Mouse (Mus musculus) megakaryocyte, adult 5-6 weeks (primary cell): ENCODE data around the gene Dpep3. TPM values are rescaled to one million over a fixed set of nuclear protein-coding genes. Genes with fewer than 3 reads are reported as not detected.
A peak's percentile ranks its signal among the peaks of the same experiment; 100 is the strongest.
"Not testable (repeated sequence)": the region's sequence is repeated elsewhere in the genome, so short reads cannot be mapped to it uniquely, and the experiment has no call there.

Experiments
- ATAC-seq: 2 replicates; pipeline ENCODE4 v1.8.0; 2016; ENCODE audit warnings: mild to moderate bottlenecking, inconsistent platforms; ENCODE audit not compliant: poor library complexity, severe bottlenecking
- total RNA-seq, 2 experiments: library from RNA; stranded (forward) in 1 of 2; stranded (reverse) in 1 of 2; fragments of 153-499, 151-499 nt in 1 of 2; fragments of 221-1000, 200-1000 nt in 1 of 2; gene quantifications; 2 replicates each; pipeline versions ENCODE4 v1.2.3 to v1.2.4; 2015 to 2017

The Dpep3 gene
- total RNA-seq (2015) (not detected in 2 replicates), total RNA-seq (2017) (not detected in 2 replicates)

DNA sequence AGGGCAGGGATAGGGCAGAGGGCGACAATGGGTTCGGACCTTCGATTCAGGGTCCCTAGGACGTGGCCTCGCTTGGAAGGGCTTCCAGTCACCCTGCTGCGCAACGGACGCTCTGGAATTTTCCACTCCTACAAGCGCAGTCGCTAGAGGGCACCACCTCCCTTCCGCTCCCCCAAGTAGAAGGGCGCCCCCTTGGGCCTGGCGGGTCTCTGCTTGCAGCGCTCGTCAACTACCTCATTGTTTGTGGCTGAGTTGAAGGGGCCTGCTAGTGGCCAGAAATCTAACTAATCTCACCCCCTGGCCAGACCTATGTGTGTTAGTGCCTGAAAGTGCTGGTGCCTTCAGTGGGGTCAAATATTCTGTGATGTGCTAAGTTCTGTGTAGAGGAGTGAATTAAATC is at the start of gene Dpep3:
Gene Dpep3, minus strand, starts transcription at position 105 of the 400 bp plus-strand sequence.
- no peak for ATAC-seq

DNA sequence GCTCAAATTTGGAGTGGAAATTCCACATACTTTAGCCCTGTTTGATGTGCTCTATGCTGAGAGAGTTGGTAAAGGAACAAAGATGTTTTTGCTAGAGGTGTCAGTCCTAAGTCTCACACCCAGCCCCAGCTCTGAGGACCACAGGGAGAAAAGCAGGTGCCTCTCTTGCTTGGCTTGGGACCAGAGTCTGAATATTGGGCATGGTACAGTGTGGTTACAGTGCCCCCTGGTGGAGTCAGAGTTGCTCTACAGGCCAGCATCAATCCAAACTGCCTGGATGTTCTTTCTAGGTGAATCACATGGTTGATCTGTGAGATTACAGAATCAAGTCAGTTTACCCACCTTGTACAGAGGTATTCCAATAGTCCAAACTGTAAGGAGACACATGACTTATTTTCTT is 43.3 kb upstream of the Dpep3 start:
- peak; percentile 95 for ATAC-seq

DNA sequence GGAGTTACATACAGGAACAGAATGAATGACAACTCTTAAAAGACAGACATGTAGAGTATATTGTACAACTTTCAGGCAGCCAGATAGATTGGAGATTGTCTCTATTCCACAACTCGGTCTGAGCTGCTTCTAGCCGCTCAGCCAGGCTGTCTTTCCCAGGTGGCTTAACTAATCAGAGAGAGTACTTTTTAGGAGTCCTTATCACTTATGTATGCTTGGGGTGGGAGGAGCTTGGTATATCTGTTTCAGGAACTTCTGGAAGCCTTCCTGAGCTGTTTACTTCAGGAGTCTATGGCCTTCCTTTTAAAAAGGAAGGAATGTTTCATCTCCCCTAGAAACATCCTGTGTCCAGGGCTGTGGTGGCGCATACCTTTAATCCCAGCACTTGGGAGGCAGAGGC is 38.8 kb upstream of the Dpep3 start:
- no peak for ATAC-seq

DNA sequence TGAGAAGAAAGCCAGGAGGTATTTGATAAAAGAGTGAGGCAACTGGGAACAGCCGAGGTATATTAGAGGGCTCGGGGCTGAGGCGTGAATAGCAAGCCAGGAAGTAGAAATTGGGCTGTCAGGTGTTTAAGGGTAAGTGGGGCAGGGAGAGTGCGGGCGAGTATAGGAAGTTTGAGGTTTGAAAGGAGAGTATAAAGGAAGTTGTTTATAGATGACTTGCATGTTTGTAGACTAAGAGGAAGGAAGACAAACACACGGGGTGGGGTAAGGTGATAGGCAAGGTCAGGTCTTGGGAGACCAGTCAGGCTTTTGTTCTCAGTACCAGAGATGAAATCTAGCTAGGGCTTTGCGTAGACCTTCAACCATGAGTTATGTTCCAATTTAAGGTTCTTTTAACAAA is 37.9 kb upstream of the Dpep3 start:
- peak; percentile 99 for ATAC-seq

DNA sequence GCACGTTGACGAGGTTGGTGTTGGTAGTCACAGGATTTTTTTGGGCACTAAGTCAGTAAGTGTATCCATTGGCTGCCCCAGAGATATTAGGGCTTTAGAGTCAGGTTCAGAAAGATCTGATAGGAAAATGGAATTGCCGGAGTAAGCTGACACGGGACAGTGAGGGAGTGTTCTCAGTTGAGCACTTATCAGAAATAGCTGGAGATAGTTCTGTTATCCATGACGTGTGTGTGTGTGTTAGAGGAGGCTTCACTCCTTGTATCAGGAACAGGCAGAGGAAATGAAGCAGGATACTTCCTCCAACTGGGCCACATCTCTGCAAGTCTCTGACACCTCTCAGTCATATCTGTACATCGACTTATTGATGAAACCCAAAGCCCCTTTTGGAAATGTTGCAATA is 37.1 kb upstream of the Dpep3 start:
- no peak for ATAC-seq

DNA sequence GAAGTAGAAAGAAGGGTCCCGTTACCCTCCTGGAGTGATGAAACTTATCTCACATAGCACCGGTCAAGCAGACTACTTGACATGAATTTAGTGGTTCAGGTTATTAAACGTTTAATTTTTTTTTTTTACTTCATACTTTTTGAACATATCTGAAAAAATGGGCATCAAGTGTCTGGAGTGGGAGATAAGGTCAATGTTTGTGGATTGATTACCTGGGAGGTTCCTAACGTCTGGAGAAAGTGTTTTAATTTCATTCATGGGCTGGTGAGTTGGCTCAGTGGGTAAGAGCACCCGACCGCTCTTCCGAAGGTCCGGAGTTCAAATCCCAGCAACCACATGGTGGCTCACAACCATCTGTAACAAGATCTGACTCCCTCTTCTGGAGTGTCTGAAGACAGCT is 33.0 kb upstream of the Dpep3 start:
- not testable (repeated sequence) for ATAC-seq

DNA sequence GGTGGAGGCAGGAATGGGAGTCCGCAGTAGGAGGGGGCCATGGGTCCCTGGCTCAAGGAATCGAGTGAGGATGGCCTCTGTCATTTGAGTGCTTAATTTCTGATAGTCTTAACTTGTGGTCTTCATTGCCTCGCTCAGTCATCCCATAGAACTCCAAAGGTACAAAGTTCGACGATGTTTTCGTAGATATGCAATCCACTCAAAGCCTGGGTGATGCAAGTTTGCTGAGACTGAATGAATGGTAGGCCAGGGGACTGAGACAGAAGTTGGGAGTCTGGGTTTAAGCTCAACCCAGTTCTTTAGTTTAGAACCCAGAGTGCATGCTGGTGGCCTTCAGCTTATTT is 32.4 kb upstream of the Dpep3 start, which contains the start of gene Ddx28:
Gene Ddx28, minus strand, starts transcription at position 240 of the 344 bp plus-strand sequence.
- no peak for ATAC-seq

DNA sequence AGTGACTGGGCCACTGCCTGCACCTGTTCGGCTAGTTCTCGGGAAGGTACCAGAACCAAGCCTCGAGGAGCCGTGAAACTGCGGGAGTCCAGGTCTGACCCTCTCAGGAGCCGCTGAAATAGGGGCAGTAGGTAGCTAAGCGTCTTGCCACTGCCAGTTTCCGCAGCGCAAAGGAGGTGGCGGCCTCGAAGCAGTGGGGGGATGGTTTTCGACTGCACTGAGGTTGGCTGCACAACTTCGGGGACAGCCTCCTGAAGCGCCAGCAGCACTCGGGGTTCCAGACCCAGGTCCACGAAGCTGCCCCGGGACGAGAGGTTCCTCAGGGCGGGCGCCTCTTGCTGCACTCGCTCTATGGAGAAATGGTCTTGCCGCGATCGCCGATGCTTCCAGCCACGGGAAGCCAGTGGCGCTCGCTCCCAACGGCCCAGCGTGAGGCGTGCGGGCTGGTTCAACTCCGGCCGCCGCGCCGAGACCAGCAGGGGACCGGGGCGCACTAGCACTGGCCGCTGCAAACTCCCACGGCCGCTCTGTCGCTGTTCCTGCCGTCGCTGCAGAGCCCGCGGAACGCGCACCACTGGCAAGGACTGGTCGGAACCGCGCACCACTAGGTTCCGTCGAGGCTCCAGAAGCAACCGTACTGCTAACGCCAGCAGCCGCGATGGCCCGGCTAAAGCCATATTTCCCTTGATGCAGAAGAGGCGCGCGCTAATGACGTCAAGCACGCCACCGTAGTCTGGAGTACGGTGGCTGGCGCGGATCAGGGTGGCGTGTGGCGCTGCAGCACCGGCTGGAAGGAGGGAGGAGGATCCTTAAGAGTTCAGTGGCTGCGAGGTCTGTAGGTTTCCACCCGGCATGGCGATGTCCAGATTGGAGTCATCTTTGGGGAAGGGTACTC is 31.8 kb upstream of the Dpep3 start:
- ATAC-seq: peak; percentile 93

DNA sequence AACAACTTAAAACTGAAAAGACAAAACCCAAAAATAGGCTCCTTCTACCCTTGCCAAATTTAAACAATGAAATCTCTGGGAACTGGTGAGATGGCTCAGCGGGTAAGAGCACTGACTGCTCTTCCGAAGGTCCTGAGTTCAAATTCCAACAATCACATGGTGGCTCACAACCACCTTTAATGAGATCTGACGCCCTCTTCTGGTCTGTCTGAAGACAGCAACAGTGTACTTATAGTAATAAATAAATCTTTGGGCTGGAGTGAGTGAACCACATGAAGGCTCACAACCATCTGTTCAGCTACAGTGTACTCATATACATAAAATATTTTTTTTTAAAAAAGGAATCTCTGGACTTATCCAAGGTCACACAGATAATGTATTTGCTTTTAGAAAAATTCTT is 28.7 kb upstream of the Dpep3 start:
- ATAC-seq: not testable (repeated sequence)

DNA sequence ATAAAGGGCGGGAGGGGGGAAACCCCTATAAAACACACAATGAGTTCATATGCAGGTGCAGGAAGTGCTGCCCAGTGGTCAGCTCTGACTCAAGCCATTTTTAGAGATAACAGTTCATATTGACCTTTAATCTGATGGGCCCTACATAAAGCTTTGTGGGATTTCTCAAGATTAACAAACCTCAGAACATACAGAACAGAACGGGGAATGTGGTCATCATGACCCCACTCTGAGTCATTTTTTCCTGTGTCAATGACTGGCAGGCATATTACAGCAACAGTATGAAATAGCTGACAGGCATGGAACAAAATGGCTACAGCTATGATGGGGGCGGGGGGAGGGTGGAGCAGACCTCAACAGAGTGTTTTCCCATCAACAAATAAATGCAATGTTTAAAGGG is 27.9 kb upstream of the Dpep3 start:
- peak; percentile 47 for ATAC-seq

DNA sequence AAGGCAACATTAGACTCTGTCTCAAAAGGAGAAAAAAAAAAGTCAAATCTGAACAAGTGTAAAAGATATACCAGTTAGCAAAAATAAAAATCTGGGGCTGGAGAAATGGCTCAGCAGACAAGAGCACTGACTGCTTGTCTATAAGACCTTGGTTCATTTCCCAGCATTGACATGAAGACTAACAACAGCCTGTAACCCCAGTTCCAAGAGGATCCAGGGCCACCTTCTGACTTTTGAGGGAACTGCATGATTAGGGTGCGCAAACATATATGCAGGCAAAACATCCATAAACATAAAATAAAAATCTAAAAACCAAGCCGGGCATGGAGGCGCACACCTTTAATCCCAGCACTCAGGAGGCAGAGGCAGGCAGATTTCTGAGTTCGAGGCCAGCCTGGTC is 27.2 kb upstream of the Dpep3 start:
- no peak for ATAC-seq

DNA sequence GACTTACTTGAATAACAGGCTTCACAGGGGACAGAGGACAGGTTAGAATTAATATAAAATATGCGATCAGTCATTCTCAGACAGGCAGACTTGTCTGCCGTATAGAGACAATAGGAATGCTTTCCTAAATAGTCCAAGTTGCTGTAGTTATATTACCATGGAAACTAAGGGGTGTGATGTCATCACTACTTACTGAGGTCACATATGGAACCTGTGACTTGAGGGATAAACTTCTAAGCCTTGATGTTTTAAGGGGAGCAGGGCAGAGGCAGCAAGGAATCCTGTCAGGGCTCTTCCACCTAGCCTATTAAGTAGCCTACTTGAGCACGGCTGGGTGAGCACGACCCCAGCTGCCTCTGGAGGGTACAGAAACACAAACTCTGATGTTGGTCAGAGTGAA is 26.6 kb upstream of the Dpep3 start, which contains the start of gene Dpep2nb:
Gene Dpep2nb, minus strand, starts transcription at position 101 of the 400 bp plus-strand sequence.
- no peak for ATAC-seq

DNA sequence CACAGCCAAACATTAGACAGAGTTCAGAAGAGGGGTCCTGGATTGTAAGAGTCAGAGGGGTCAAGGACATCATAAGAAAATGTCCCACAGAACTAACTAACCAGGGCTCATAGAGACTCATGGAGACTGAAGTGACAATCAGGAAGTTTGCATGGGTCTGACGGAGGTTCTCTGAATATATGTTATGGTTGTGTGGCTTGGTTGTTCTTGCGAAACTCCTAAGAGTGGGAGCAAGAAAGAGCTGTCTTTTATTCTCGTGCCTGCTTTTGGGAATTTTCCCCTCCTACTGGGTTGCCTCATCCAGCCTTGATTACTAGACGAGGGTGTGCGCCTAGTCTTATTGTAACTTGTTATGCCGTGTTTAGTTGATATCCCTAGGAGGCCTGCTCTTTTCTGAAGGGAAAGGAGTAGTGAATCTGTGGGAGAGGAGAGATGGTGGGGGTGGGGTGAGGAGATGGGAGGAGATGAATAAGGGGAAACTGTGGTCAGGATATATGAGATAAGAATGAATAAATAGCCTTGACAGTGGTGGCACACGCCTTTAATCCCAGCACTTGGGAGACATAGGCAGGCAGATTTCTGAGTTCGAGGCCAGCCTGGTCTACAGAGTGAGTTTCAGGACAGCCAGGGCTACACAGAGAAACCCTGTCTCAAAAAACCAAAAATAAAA is 25.4 kb upstream of the Dpep3 start:
- ATAC-seq: peak; percentile 65

DNA sequence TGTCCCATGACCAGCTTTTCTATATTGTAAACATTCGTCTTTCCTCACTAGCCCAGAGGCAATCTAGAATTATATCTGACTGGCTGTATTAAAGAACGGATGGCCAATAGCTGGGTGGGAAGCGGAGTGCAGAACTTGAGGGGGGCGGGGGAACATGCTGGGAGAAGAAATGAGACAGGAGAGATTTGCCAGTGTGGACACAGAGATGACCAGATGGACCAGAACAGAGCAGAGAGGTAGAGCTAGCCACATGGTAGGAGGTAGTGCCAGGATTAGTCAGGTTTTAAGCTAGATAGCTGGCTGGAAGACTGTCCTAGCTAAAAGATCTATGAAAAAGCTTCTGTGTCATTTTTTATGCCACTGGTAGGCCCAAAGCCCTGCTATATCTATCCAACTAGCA is 22.7 kb upstream of the Dpep3 start:
- ATAC-seq: no peak

DNA sequence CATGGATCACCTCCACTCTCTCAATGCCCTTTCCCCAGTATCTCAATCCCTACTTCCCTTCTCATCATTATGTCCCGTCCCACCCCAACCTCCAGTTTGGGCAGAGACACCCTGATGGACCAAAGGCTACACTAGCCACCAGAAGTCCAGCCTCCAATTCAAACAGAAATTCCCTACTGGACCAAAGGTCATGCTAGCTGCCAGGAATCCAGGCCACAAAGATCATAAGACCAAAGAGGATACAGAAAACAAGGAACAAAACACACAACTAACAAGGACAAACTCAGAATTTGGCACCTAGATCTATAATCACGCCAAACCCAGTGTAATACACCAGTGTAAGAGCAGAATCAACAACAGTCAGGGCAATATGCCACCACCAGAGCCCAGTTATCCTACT is 19.7 kb upstream of the Dpep3 start:
- ATAC-seq: no peak

DNA sequence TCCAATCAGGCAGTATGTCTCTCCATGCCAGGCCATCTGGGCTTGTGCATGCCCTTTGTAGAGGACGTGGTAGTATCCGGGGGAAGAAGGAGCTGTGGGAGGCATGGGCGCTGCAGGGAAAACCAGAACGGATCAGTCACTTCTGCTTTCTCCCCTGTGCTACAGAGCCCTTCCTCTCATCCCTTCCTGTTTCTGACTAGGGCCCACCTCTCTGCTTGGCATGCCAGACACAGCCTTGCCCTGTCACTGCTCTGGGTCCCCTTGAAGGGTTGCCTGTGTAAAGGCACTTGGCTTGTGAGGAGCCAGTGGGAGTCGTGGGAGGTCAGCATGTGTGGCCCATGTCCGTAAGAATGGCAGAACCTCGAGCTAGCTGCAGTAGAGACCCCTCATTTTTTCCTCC is 17.1 kb upstream of the Dpep3 start:
- peak; percentile 92 for ATAC-seq

DNA sequence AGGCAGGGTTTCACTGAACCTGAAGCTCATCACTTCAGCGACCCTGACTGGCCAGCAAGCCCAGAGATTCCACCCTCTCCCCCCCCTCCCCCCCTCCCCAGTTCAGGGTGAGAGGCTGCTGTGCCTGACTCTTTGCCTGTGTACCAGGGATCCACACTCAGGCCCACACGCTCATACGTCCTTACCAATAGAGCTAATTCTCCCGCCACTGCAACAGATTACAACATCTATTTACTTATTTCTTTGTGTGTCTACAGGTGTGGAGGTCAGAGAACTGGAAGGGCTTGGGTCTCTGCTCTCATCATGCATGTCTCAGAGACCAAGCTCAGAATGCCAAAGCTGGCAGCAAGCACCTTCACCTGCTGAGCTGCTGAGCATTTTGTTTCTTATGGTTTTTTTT is 14.0 kb upstream of the Dpep3 start:
- no peak for ATAC-seq

DNA sequence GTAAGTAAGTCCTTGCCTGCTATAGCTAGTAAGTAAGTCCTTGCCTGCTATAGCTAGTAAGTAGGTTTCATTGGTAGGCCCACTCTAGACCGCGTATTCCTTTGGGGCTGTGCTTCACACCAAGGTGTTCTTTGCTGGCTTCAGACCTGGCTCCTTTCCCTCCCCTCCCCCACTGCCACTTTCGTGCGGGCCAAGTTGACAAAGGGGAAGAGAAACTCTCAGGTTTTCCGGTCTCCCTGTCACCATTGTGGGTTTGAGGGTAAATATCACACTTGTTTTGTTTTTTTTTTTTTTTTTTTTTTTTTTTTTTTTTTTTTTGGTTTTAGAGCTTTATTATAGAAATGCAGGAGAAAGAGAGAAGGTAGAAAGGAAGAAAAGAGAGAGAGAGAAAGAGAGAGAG is 13.3 kb upstream of the Dpep3 start:
- ATAC-seq: 0 out of 2 replicates have a peak, but pooled peaks have one; percentile 13

DNA sequence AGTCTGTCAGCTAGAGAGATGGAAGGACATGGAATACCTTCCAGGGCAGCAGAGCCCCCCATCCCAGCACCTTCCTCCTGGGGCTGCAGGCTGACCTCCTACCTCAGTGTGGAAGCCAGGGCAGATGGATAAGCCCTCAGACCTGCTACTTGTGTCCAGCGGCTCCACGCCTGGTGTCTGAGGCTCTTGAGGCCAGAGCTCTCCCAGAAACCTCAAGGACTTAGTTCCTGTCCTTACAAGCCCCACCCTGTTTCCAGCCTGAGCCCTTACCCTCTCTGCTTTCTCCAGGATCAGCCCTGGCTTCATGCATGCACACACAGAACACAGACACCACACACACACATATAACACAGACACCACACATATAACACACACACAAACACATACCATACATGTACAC is 12.3 kb upstream of the Dpep3 start:
- ATAC-seq: no peak

DNA sequence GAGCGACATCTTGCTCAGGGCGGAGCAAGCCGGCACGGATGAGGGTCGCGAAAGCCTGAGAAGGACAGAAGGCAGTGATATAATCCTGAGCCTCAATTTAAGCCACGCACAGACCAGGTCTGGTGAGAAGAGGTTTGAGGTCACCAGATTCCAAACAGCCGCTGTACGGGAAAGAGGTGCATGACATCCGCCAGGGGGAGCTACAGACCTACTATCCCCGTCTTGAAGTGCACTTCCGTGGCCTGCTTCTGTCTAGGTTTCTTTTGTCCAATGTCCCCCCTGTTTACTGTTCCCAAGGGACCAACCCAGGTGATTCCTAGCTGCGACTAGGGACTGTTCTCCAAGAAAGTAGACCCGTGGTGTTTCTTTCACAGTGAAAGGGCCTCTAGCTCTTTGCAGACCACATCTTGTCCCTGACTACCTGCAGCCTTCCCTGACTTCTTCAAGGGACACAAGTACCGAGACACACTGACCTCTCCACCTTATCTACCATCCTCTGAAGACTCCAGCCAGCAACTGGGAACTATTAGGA is 11.7 kb upstream of the Dpep3 start, which contains the start of gene Dus2:
Gene Dus2, plus strand, starts transcription at position 482 of the 532 bp plus-strand sequence.
- ATAC-seq: peak; percentile 92

DNA sequence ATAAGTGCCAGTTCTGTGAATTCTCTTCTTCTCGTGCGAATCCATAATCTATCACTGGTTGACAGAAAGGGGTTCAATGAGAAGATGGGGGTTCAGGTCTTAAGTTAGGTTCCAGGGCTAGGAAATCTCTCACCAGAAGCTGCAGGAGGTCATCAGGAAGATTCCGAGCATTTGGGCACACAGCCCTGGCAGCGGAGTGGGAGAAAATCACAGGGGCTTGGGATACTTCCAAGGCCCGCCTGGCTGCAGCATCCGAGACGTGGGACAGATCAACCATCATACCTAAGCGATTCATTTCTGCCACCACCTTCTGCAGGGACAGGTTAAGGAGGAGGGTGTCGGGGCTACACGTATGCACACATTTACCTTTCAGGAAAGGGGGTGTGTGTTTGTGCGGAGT is 9.3 kb upstream of the Dpep3 start:
- no peak for ATAC-seq

DNA sequence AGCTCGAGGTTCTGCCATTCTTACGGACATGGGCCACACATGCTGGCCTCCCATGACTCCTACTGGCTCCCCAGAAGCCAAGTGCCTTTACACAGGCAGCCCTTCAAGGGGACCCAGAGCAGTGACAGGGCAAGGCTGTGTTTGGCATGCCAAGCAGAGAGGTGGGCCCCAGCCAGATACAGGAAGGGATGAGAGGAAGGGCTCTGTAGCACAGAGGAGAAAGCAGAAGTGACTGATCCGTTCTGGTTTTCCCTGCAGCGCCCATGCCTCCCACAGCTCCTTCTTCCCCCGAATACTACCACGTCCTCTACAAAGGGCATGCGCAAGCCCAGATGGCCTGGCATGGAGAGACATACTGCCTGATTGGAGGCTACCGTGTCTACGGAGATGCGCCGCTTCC is 4.2 kb upstream of the Dpep3 start:
- peak; percentile 97 for ATAC-seq
